Mouse (Mus musculus) adrenal gland, adult 2 months (tissue): ENCODE measurements around the gene Nae1. TPM values are rescaled to one million over a fixed set of nuclear protein-coding genes. Genes with fewer than 3 reads are reported as not detected.
A peak's percentile ranks its signal among the peaks of the same experiment; 100 is the strongest.

Experiments used
- DNase-seq: peaks from one replicate; pipeline ENCODE4 v3.0.0; 2021
- polyA plus RNA-seq: library from polyadenylated mRNA; depleted of rRNA; stranded (reverse); fragments of >200 nt; gene quantifications from 2 replicates; pipeline ENCODE4 v1.2.3, GENCODE M21; 2012; rRNA removed
- total RNA-seq, 2 experiments: library from RNA; stranded (reverse); gene quantifications; 2 replicates each; pipeline ENCODE4 v1.2.3; 2021

Gene Nae1
- total and polyA plus RNA-seq, 3 experiments, result 2.0 to 40.8 (median 31.1) TPM

GRCm38 (mm10) chr8:104529671-104530070 lies 4.8 kb downstream of the Nae1 start:
- no peak for DNase-seq

- no peak for DNase-seq
Observed at GRCm38 (mm10) chr8:104517872-104518271, 16.6 kb downstream of the Nae1 start.

GRCm38 (mm10) chr8:104510134-104510533 lies 24.3 kb downstream of the Nae1 start:
- no peak for DNase-seq

- peak; percentile 38 for DNase-seq
Observed at GRCm38 (mm10) chr8:104509061-104510006, 25.1 kb downstream of the Nae1 start, which contains the start of gene Terb1. Terb1 (minus strand) TSS chr8:104509910.

GRCm38 (mm10) chr8:104479091-104479490 lies 55.3 kb downstream of the Nae1 start:
- no peak for DNase-seq

GRCm38 (mm10) chr8:104472465-104472864 lies 62.0 kb downstream of the Nae1 start:
- DNase-seq, result no peak

GRCm38 (mm10) chr8:104467463-104467862 lies 67.0 kb downstream of the Nae1 start:
- no peak for DNase-seq

Other genes starting within 250 kb of the Nae1 start
- under 1 TPM; 0.58 to 0.73 TPM for gene Cmtm2a, start 241.5 kb downstream of the Nae1 start, total RNA-seq
- 0.13 and 0.21 TPM in 2 replicates for gene Cmtm2a, start 241.5 kb downstream of the Nae1 start, polyA plus RNA-seq
- gene Gm45711, start 224.6 kb downstream of the Nae1 start, total RNA-seq, result under 1 TPM in 1 of 2 experiments, not detected in 1; 0.23 TPM
- gene Gm45711, start 224.6 kb downstream of the Nae1 start, polyA plus RNA-seq, result 0.12 and 0.52 TPM in 2 replicates
- under 1 TPM in 1 of 2 experiments, not detected in 1; 0.29 TPM for gene Cmtm1, start 224.5 kb downstream of the Nae1 start, total RNA-seq
- gene Cmtm1, start 224.5 kb downstream of the Nae1 start, polyA plus RNA-seq, result 0.09 TPM in 1 of 2 replicates, not detected in the other
- not detected for gene Gm11020, start 213.1 kb downstream of the Nae1 start, total RNA-seq
- gene Gm11020, start 213.1 kb downstream of the Nae1 start, polyA plus RNA-seq, result not detected in 2 replicates
- gene Cmtm2b, start 212.4 kb downstream of the Nae1 start, total RNA-seq, result not detected
- gene Cmtm2b, start 212.4 kb downstream of the Nae1 start, polyA plus RNA-seq, result not detected in 2 replicates
- 100 to 1,000 TPM in 1 of 2 experiments, 10 to 100 TPM in 1; 56.9 to 110 TPM for gene Cmtm3, start 195.2 kb downstream of the Nae1 start, total RNA-seq
- 336 and 405 TPM in 2 replicates for gene Cmtm3, start 195.2 kb downstream of the Nae1 start, polyA plus RNA-seq
- gene Cmtm4, start 138.8 kb downstream of the Nae1 start, total RNA-seq, result 10 to 100 TPM; 31.1 to 53.2 TPM
- gene Cmtm4, start 138.8 kb downstream of the Nae1 start, polyA plus RNA-seq, result 19.1 and 19.5 TPM in 2 replicates
- 100 to 1,000 TPM in 1 of 2 experiments, 10 to 100 TPM in 1; 90.6 to 168 TPM for gene Dync1li2, start 91.6 kb downstream of the Nae1 start, total RNA-seq
- 9.5 and 10.5 TPM in 2 replicates for gene Dync1li2, start 91.6 kb downstream of the Nae1 start, polyA plus RNA-seq
- gene Terb1, start 24.7 kb downstream of the Nae1 start, total RNA-seq, result not detected
- not detected in 2 replicates for gene Terb1, start 24.7 kb downstream of the Nae1 start, polyA plus RNA-seq
- gene Car7, start 52 bp upstream of the Nae1 start, total RNA-seq, result 1 to 10 TPM; 1.9 to 4.2 TPM
- gene Car7, start 52 bp upstream of the Nae1 start, polyA plus RNA-seq, result 13.4 and 14.5 TPM in 2 replicates
- gene Pdp2, start 56.8 kb upstream of the Nae1 start, total RNA-seq, result 10 to 100 TPM; 30.7 to 37.3 TPM
- gene Pdp2, start 56.8 kb upstream of the Nae1 start, polyA plus RNA-seq, result 6.5 and 7.6 TPM in 2 replicates
- not detected for gene Cdh16, start 89.8 kb upstream of the Nae1 start, total RNA-seq
- gene Cdh16, start 89.8 kb upstream of the Nae1 start, polyA plus RNA-seq, result not detected in 2 replicates
- 10 to 100 TPM in 1 of 2 experiments, 1 to 10 TPM in 1; 3.3 to 14.4 TPM for gene Rrad, start 96.7 kb upstream of the Nae1 start, total RNA-seq
- 4.1 and 7.4 TPM in 2 replicates for gene Rrad, start 96.7 kb upstream of the Nae1 start, polyA plus RNA-seq
- gene Ciao2b, start 107.3 kb upstream of the Nae1 start, total RNA-seq, result 10 to 100 TPM; 44.9 to 47.9 TPM
- 24.2 and 26.0 TPM in 2 replicates for gene Ciao2b, start 107.3 kb upstream of the Nae1 start, polyA plus RNA-seq
- under 1 TPM in 1 of 2 experiments, not detected in 1; 0.72 TPM for gene Ces2a, start 199.4 kb upstream of the Nae1 start, total RNA-seq
- 0.74 TPM in 1 of 2 replicates, not detected in the other for gene Ces2a, start 199.4 kb upstream of the Nae1 start, polyA plus RNA-seq